Mouse (Mus musculus) fat pad, adult 2 months (tissue): ENCODE data around the gene Ralgds.

Source experiments
- DNase-seq: peaks from one replicate; pipeline ENCODE4 v3.0.0-alpha.2; 2011; ENCODE audit warnings: low read depth, low spot score; ENCODE audit errors: extremely low read depth

Ralgds gene

DNA sequence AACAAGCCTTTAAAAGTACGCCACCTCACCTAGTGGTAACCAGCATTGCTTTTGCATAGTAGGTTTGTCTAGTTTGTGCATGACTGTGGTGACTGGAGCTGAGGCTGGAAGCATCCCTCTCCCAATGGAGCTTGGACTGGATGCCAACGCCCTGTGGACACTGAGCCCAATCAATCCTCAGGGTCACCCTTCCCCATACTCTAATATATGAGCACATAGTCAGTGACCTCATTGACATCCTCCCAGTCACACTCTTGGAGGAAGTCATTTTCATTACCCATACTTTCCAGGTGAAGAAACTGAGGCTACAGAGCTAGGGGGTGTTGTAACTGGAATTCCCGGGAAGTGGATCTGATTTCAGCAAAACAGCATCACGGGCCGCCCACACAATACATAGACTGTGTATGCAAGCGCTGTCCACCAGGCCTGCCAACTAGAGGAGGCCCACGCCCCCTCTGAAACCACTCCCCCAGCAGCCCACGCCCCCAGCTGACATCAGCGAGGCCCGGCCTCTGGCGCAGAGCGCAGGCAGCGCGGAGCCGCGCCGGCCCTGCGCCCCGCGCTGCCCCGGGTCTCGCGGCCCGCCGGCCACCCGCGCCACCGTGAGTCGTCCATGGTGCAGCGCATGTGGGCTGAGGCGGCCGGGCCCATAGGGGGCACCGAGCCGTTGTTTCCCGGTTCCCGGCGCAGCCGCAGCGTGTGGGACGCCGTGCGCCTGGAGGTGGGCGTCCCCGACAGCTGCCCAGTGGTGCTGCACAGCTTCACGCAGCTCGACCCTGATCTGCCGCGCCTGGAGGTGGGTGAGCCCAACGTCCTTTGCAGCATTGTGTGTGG lies 20.2 kb downstream of the Ralgds start:
- peak; percentile 74 for DNase-seq

DNA sequence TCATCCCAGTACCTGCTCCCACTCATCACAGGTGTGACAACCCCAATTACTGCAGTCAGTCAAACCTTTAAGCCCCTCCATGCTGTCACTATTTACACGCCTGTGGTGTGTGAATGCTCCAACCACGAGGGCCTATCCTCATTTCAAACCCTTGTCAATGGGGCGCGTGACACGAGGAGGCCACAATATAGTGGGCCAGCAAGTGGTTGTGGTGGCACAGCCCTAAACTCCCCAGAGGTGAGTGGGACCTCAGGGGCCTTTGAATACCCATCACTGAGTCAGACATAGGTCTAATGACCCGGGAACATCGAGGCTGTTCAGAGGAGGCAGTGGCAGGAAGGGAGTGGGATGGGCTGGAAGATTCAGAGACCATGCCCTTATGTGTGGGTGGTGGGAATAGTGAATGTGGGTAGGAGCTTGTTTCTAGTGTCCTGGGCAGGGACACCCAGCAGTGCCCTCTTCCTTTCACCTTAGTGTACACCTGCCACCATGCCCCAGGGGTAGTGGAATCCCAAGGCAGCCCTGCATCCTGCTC lies 21.0 kb downstream of the Ralgds start:
- DNase-seq = no peak

DNA sequence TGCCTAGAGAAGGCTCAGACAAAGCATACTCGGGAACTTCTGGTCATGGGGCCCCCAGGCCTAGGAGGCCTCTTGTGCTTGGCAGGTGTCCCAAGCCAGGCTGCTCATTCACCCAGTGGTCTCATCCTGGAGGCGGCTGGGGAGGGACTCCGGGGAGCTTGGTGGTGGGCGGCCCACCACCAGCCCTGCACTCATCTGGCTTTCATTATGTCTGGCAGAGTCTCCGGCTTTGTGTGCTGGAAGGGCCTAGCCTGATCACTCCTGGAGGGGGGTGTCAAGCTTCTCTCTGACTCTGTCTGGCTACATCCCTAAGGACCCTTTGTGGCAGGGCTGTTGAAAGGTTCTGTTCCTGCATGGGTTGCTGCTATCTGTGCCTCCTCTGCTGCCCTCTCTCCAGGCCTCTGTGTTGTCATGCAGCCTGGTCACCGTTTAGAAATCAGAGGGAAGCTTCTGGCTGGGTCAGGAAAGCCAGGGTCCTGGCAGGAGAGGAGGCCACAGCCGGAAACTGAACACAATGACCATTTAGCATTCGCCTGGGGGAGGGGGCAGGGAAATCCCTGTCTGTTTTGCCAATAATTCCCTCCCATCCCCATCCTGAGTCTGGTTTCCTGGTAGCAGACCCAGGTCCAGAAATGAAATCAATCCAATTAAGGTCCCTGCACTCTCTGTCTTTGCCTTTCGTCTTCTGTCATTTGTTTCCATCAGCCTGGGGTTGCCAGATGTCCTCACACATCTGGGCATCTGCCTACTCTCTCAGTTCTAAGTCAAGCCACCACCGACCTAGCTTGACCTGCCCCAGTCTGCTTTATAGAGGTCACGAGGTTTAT lies 21.7 kb downstream of the Ralgds start:
- no peak for DNase-seq

DNA sequence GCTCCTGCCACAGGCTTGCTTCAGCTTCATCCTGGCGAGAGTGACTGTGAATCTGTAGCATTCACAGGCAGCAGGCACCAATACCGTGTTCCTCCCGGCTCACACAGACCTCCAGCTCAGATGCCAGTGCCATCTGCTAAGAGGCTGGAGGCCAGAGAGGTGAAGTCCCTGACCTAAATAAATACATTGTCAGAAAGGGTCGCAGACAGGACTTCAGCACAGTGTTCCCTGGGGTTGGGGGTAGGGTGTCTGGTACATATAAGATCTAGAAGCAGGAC lies 22.3 kb downstream of the Ralgds start:
- DNase-seq = no peak

DNA sequence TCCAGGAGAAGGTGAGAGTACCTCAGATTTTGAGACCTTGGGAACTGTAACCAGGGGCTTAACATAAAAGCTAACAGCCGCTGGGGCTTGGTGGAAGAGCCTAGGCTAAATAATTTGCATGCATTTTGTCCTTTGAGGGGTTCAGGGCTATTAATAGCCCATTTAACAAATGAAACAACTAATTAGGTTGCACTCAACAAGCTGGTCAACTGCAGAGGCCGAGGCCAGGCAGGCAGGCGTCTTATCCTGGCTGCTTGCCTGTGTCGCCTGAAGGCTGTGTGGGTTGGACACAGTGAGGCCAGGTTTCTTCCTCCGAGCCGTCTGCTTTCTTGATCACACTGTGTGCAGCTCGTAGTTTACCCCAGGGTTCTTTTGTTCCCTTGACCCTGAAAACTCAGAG lies 22.7 kb downstream of the Ralgds start:
- peak; percentile 64 for DNase-seq

DNA sequence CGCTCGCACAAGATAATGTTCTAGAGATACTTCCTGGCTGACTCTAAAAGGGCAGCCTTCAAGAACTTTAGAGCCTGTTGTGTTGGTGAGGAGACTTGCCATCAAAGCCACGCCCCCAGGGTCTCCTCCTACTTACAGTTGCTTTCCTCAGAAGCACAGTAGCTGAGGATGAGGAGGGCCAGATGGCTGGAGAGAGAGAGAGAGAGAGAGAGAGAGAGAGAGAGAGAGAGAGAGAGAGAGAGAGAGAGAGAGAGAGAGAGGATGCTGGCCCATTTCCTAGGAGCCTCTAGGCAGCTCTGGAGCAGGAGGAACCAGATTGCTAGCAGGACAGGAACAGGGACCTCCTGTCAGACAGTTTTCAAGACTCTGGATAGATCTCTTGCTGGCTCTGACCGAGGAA lies 23.2 kb downstream of the Ralgds start:
- DNase-seq = no peak

DNA sequence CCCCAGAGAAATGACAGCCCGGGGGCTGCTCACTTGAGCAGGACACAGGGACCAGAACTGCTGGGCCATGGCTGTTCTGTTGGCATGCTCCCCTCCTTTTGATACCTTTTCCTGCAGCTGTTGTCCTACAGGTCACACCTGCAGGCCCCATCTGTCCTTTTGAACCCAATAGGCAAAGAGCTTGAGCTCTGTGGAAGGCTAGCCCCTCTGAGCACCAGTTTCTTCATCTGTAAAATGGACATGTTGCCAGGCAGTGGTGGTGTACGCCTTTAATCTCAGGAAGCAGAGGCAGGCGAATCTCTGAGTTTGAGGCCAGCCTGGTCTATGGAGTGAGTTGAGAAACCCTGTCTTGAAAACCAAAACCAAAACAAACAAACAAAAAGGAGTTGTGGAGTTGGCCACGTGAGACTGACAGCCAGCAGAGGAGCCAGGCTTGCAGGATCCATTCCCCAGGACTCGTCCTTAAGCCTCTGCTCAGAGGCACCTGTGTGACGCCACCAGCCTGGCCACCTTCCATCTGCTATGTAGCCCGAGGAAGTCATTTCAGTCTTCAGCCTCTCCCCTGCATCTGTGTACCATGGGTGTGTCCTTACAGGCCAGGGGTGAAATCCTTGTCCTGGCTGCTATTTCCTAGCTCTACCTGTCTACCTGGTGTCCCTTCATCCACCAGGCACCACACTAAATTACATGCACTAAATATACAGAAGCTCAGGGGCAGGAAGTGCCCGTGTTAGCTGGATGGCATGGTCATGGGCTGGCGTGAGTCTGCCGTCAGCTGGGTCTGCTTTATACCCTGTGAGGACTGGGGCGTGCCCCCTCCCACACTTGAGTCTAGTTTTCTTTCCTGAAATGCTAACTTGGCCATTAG lies 24.1 kb downstream of the Ralgds start:
- DNase-seq = peak; percentile 70

DNA sequence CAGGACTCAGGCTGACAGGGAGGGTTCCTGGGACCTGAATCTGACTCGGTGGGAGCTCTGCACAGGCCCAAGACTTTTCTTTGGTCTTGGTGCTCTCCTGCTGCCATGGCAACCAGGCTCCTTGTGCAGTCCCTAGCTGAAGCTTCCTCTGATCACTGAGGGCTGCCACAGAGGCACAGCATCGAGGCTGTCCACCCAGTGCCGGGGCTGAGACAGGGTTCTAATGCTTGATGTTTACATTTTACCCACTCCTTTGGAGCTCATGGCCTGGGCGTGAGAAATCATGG lies 24.7 kb downstream of the Ralgds start:
- no peak for DNase-seq

DNA sequence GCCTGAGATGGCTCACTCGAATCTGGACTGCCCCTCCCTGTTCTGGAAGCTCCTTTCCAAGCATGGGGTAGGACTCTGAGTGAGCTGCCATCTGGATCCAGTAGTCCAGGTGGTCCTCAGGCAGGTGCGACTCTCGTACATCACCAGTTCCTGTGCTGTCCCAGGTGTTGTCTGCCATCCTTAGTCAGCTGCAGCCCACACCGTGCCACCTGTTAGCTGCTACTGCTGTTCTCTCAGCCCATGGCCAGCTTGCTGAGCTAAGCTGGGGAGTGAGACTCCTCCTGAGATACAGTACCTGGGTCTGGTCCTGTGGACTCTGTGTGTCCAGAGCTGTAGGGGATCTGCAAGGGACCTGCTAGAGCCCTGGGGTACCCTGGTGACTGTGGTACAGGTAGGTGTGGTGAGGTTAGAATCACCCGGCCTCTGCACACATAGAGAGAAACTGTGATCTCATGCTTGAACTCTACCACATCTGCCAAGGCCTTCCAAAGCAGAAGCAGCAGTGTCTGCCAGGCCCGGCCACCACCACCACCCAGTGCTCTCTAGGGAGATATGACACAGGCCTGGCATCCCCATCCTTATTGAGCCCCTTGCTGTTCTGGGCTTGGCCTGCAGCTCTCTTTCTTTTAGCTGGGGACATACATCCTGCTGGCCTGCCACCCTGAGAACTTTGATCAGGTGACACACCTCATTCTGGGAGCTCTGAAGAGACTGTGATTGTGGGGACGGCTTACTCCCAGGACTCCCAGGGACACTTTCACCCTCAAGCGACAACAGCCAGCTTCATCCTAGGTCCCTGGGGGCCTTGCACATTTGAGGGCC lies 25.3 kb downstream of the Ralgds start:
- DNase-seq = no peak

DNA sequence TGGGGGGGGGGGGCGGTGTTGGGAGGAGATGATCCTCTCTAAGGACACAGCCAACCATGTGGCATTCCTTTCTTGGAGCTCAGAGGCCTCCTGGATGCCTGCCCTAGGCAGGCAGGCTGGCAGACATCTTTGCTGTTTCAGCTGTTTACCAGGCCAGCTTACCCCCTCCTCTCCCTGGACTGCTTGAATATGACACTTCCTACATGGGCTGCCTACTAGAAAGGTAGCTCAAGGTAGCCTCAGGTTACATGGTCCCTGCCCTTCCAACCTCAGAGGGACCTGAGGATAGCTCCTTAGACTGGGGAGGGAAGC lies 25.8 kb downstream of the Ralgds start:
- no peak for DNase-seq

DNA sequence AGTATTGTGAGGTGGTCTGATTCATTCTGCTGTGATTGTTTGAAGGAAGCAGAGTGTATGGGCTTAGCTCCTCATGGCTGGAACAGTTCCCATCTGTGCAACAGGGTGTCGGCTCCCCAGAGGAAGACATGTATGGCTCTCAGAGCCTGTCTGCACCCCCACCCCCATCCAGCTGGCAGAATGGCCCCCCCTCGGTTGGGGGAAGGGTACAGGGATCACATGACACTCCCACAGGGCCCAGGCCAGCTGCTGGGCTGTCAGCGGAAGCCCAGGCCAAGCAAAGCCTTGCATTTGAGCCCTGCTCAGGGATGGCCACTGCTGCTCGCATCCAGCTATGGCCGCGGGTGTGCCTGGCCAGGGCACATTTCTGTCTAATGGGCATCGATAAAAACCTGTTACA lies 26.3 kb downstream of the Ralgds start:
- no peak for DNase-seq

DNA sequence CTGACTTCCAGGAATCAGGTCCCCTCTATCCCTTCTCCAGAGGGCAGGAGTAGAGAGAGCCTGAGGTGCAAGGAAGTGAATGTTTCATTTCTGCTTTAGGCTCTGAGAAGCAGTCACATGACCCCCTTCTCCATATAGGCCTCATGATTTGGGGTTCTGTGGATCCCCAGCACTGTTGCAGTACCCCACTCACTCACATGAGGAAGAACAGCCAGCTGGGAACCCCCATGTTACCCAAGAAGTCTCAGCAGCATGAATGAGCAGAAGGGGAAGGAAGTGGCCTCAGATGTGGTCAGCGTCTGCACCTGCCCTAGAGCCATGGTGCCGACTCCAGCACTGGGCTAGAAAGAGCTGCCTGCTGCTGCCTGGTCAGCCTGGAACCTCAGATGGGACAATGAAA lies 27.0 kb downstream of the Ralgds start:
- DNase-seq = no peak

DNA sequence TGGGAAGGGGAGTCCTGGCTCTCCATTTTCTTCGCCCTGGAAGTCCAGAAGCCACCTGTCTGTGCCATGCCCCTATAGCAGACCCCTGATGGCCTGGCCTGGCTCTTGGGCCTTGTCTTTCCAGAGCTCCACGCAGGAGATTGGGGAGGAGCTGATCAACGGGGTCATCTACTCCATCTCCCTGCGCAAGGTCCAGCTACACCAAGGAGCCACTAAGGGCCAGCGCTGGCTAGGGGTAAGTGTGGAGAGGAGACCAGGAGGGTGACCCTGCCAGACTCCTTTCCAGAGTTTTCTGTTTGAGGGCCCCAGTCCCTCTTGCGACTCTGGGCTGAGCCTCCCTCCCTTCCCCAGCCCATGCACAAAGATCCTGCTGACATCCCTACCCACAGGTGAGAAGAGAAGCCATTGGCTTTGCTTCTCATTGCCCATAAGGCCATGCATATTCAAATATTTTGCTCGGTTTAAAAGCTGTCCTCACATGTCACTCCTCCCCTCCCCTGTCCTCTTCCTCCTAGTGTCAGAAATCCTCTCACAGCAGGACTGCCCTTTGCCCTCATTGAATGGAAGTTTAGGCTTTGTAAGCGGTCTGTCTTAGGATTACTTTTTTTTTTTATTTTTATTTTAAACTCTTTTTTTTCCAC lies 27.8 kb downstream of the Ralgds start:
- DNase-seq = no peak

DNA sequence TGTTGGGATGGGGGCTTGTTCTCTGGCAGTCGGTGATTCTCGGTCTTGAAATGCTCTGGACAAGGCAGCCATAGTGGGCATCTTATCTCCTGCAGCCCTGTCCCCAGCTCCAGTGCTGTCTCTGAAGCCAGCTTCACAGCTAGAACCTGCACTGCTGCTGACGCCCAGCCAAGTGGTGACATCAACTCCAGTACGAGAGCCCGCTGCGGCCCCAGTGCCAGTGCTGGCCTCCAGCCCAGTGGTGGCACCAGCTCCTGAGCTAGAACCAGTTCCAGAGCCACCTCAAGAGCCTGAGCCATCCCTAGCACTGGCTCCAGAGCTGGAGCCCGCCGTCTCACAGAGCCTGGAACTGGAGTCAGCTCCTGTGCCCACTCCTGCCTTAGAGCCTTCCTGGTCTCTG lies 31.0 kb downstream of the Ralgds start:
- DNase-seq = no peak

DNA sequence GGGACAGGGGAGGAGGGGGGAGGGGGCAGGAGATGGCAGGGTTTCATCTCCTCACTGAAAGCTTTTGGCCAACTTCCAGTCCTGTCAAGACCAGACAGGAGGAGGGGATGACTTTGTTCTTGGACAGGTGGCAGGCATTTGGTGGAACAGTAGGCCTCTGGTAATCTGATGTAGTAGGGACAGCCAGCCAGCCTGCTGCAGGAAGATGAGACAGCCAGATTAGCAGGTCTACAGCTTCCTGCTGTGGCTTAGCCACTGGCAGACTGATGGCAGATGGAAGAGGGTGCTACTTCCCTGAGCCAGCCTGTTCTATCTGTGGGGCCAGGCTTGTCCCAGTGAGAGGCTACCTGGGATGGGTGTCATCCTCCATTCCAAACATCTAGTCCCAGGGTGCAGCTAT lies 33.1 kb downstream of the Ralgds start:
- DNase-seq = no peak

DNA sequence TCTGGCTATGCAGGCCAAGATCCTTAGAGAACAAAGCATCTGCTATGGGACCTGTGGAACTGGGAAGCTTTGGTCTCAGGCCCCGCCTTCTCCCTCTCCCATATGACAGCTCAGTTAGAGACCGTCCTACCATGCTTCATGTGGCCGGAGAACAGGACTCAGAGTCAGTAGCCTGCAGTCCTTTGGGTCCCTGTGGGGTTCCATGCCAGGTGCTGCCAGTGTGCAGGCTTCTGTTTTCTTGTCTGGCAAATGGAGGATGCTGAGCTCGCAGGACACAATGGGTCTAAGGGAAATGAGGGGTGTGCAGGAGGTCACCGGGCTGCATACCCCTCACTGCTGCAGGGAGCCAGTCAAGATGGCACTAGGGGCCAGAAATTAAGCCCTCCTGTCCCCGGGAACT lies 33.6 kb downstream of the Ralgds start:
- no peak for DNase-seq

DNA sequence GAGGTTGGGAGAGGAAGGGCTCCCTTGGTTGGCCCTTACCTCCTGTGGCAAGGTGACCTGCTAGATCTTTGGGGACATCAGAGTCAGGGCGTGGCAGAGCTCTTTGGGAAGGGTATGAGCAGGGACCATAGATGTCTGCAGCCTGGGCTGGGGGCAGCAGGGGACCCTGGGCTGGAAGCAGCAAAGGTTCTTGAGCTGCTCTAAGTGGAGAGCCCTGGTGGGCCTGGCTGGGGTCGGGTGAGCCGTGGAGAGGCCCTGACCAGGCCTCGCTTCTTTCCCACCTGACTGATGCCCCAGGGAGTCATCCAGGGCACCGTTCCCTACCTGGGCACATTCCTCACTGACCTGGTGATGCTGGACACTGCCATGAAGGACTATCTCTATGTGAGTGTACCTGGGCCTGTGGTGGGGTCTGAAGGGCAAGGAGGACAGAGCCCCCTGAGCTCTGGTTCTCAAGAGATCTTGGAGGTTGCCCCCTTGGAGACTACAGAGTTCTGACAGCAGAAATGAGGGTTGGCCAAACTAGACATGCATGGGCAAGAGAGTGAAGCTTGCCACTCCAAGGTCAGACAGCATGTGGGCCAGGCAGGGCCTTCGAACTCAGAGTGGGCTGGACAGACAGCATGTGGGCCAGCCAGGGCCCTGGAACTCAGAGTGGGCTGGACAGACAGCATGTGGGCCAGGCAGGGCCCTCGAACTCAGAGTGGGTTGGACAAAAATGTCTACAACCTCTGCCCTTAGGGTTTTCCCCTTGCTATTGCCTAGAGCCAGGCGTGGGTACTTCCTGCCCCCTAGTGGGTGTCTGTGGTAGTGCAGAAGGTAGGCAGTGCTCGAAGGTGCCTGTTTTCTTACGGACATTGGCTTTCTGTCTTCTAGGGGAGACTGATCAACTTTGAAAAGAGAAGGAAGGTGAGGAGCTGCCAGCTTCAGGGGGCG lies 34.6 kb downstream of the Ralgds start:
- DNase-seq = no peak

DNA sequence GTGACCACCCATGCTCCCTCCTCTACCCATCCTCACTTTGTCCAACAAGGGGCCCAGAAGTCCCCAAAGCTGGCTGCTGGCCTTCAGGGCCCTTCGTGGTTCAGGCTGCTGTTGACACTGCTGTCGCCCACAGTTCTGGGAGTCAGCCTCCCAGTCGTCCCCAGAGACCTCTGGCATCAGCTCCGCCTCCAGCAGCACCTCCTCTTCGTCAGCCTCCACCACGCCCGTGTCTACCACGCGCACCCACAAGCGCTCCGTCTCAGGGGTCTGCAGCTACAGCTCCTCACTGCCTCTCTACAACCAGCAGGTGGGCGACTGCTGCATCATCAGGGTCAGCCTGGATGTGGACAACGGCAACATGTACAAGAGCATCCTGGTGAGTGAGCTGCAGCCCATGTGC lies 36.2 kb downstream of the Ralgds start:
- DNase-seq = no peak

DNA sequence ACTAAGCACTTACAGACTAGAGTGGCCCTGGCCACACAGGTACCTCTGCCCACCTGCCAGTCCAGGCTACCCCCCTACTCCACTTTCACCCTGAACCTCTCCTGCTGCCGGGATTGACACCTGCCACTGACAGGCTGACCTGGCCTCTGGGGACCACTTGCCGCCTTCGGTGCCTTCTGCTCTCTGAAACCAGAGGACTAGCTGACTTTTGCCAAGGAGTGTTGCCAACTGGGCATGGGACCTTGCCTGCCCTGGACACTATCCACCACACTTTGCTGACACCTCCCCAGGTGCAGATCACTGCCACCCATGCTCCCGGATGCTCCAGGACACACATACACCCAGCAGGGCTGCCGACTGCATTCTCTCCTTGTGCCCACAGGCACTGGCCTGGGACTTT lies 39.4 kb downstream of the Ralgds start:
- DNase-seq = no peak
